Mouse (Mus musculus): ENCODE measurements around the gene Utp15. TPM values are rescaled to one million over a fixed set of nuclear protein-coding genes. Genes with fewer than 3 reads are reported as not detected.

Gene Utp15
- polyA plus RNA-seq (2016; fragmentation: Nextera tagmentation; extraction: Ambion mirVana) = 51.4 and 54.5 TPM in 2 replicates

GRCm38 (mm10) chr13:98262636-98263457 is at the start of gene Utp15, which contains the start of gene Ankra2:
TSS of gene Utp15 (minus strand) at chr13:98263041.
TSS of gene Ankra2 (plus strand) at chr13:98263074.
- Histone ChIP-seq H3K9me3 (replicated peaks) (no peaks in the 10 kb centered on the region), H3K4me3 (peak within 1 kb of the TSS; percentile 80), H3K27me3 (ENCODE audit: low read depth, poor library complexity, severe bottlenecking) (no peaks in the 10 kb centered on the region), H3K4me1 (peaks cover 21% of the 10 kb centered on the region), H3K36me3 (peaks cover 30% of the 10 kb centered on the region), H3K27ac (peak within 1 kb of the TSS; percentile 91)
- peak; percentile 100 for DNase-seq (ENCODE audit: low spot score)
- WGBS = under 1% methylated on average over 71 of the region's 71 CpGs

- WGBS = 95% methylated on average over 5 of the region's 5 CpGs
- DNase-seq (ENCODE audit: low spot score) = no peak
- H3K4me3 ChIP-seq = no peak overlapping the region
- no peaks in the 10 kb centered on the region for H3K9me3 ChIP-seq (replicated peaks)
- peaks cover 12% of the 10 kb centered on the region for H3K4me1 ChIP-seq
- no peak overlapping the region for H3K27ac ChIP-seq
- H3K27me3 ChIP-seq (ENCODE audit: low read depth, poor library complexity, severe bottlenecking) = no peaks in the 10 kb centered on the region
- peaks cover 80% of the 10 kb centered on the region for H3K36me3 ChIP-seq
Measured at GRCm38 (mm10) chr13:98311597-98311996, 48.8 kb upstream of the Utp15 start.

- H3K27me3 ChIP-seq (ENCODE audit: low read depth, poor library complexity, severe bottlenecking) = no peaks in the 10 kb centered on the region
- H3K36me3 ChIP-seq = peaks cover 64% of the 10 kb centered on the region
- H3K4me1 ChIP-seq = no peaks in the 10 kb centered on the region
- H3K9me3 ChIP-seq (replicated peaks) = no peaks in the 10 kb centered on the region
- 81% methylated on average over 4 of the region's 4 CpGs for WGBS
- no peak overlapping the region for H3K4me3 ChIP-seq
- no peak for DNase-seq (ENCODE audit: low spot score)
- H3K27ac ChIP-seq = no peak overlapping the region
Measured at GRCm38 (mm10) chr13:98308724-98309123, 45.9 kb upstream of the Utp15 start.

- H3K27me3 ChIP-seq (ENCODE audit: low read depth, poor library complexity, severe bottlenecking) = no peaks in the 10 kb centered on the region
- no peaks in the 10 kb centered on the region for H3K9me3 ChIP-seq (replicated peaks)
- H3K36me3 ChIP-seq = peaks cover 57% of the 10 kb centered on the region
- no peak for DNase-seq (ENCODE audit: low spot score)
- H3K27ac ChIP-seq = no peak overlapping the region
- 88% methylated on average over 5 of the region's 5 CpGs for WGBS
- H3K4me3 ChIP-seq = no peak overlapping the region
- H3K4me1 ChIP-seq = no peaks in the 10 kb centered on the region
Measured at GRCm38 (mm10) chr13:98308004-98308403, 45.2 kb upstream of the Utp15 start.

GRCm38 (mm10) chr13:98306852-98307475 is 44.1 kb upstream of the Utp15 start:
- Histone ChIP-seq H3K9me3 (replicated peaks) (no peaks in the 10 kb centered on the region), H3K36me3 (peaks cover 46% of the 10 kb centered on the region), H3K27ac (no peak overlapping the region), H3K4me1 (no peaks in the 10 kb centered on the region), H3K4me3 (no peak overlapping the region), H3K27me3 (ENCODE audit: low read depth, poor library complexity, severe bottlenecking) (no peaks in the 10 kb centered on the region)
- 63% methylated on average over 14 of the region's 14 CpGs for WGBS
- no peak for DNase-seq (ENCODE audit: low spot score)

- H3K27ac ChIP-seq = no peak overlapping the region
- H3K9me3 ChIP-seq (replicated peaks) = no peaks in the 10 kb centered on the region
- H3K27me3 ChIP-seq (ENCODE audit: low read depth, poor library complexity, severe bottlenecking) = no peaks in the 10 kb centered on the region
- peaks cover 41% of the 10 kb centered on the region for H3K36me3 ChIP-seq
- DNase-seq (ENCODE audit: low spot score) = no peak
- no peak overlapping the region for H3K4me3 ChIP-seq
- no peaks in the 10 kb centered on the region for H3K4me1 ChIP-seq
- 63% methylated on average over 5 of the region's 5 CpGs for WGBS
Measured at GRCm38 (mm10) chr13:98306393-98306792, 43.6 kb upstream of the Utp15 start.

- H3K4me1 ChIP-seq = no peaks in the 10 kb centered on the region
- no peak overlapping the region for H3K4me3 ChIP-seq
- DNase-seq (ENCODE audit: low spot score) = no peak
- H3K27me3 ChIP-seq (ENCODE audit: low read depth, poor library complexity, severe bottlenecking) = no peaks in the 10 kb centered on the region
- H3K27ac ChIP-seq = no peak overlapping the region
- no peaks in the 10 kb centered on the region for H3K9me3 ChIP-seq (replicated peaks)
- peaks cover 29% of the 10 kb centered on the region for H3K36me3 ChIP-seq
- WGBS = 91% methylated on average over 9 of the region's 9 CpGs
Measured at GRCm38 (mm10) chr13:98305257-98305656, 42.4 kb upstream of the Utp15 start.

- Histone ChIP-seq H3K9me3 (replicated peaks) (no peaks in the 10 kb centered on the region), H3K4me1 (peaks cover 4% of the 10 kb centered on the region; the same call in 1 of the 2 replicates), H3K4me3 (peak overlapping the region; percentile 22), H3K27me3 (ENCODE audit: low read depth, poor library complexity, severe bottlenecking) (no peaks in the 10 kb centered on the region), H3K36me3 (no peaks in the 10 kb centered on the region), H3K27ac (peak overlapping the region; percentile 58; the same call in 1 of the 2 replicates)
- peak; percentile 86 for DNase-seq (ENCODE audit: low spot score)
- WGBS = 55% methylated on average over 21 of the region's 21 CpGs
Measured at GRCm38 (mm10) chr13:98298833-98299758, 36.3 kb upstream of the Utp15 start.

GRCm38 (mm10) chr13:98297883-98298482 is 35.1 kb upstream of the Utp15 start:
- Histone ChIP-seq H3K36me3 (no peaks in the 10 kb centered on the region), H3K27ac (no peak overlapping the region), H3K27me3 (ENCODE audit: low read depth, poor library complexity, severe bottlenecking) (no peaks in the 10 kb centered on the region), H3K9me3 (replicated peaks) (no peaks in the 10 kb centered on the region), H3K4me3 (no peak overlapping the region), H3K4me1 (peaks cover 7% of the 10 kb centered on the region)
- DNase-seq (ENCODE audit: low spot score) = no peak
- WGBS = 93% methylated on average over 6 of the region's 6 CpGs

GRCm38 (mm10) chr13:98296072-98296471 is 33.2 kb upstream of the Utp15 start:
- Histone ChIP-seq H3K27me3 (ENCODE audit: low read depth, poor library complexity, severe bottlenecking) (no peaks in the 10 kb centered on the region), H3K36me3 (no peaks in the 10 kb centered on the region), H3K4me3 (no peak overlapping the region), H3K9me3 (replicated peaks) (no peaks in the 10 kb centered on the region), H3K27ac (no peak overlapping the region), H3K4me1 (peaks cover 12% of the 10 kb centered on the region)
- DNase-seq (ENCODE audit: low spot score) = no peak
- WGBS = 51% methylated on average over 5 of the region's 5 CpGs

GRCm38 (mm10) chr13:98291712-98292111 is 28.9 kb upstream of the Utp15 start:
- DNase-seq (ENCODE audit: low spot score) = no peak
- WGBS = 80% methylated on average over 8 of the region's 8 CpGs
- H3K27me3 ChIP-seq (ENCODE audit: low read depth, poor library complexity, severe bottlenecking) = no peaks in the 10 kb centered on the region
- no peaks in the 10 kb centered on the region for H3K9me3 ChIP-seq (replicated peaks)
- H3K36me3 ChIP-seq = no peaks in the 10 kb centered on the region
- no peak overlapping the region for H3K27ac ChIP-seq
- H3K4me1 ChIP-seq = peaks cover 8% of the 10 kb centered on the region
- H3K4me3 ChIP-seq = no peak overlapping the region

GRCm38 (mm10) chr13:98290719-98291118 is 27.9 kb upstream of the Utp15 start:
- 49% methylated on average over 2 of the region's 2 CpGs for WGBS
- H3K9me3 ChIP-seq (replicated peaks) = no peaks in the 10 kb centered on the region

More at GRCm38 (mm10) chr13:98290719-98291118, 27.9 kb upstream of the Utp15 start:
- DNase-seq (ENCODE audit: low spot score) = no peak
- Histone ChIP-seq H3K4me3 (no peak overlapping the region), H3K4me1 (peaks cover 8% of the 10 kb centered on the region), H3K27ac (no peak overlapping the region), H3K27me3 (ENCODE audit: low read depth, poor library complexity, severe bottlenecking) (no peaks in the 10 kb centered on the region), H3K36me3 (no peaks in the 10 kb centered on the region)

Data from limb, embryonic 10.5 days (tissue).